In genomic region chr10:88441224-88441623, GRCm38 (mm10) we compare ENCODE assay signal across 26 mouse cellular contexts. TPM values are rescaled to one million over a fixed set of nuclear protein-coding genes. Genes with fewer than 3 reads are reported as not detected.
DNase-seq lines count a peak whose midpoint lies in the region; ATAC-seq lines count a peak whose summit lies in the region.
"Had no signal": no experiment of that assay in that cellular context is flagged by ENCODE, and none has a peak within 500 bp of the region (broad histone marks: within the 10 kb centered on the region; RNA-seq: fewer than 3 reads in every experiment).

No protein-coding gene starts in this region.

- no peak overlapping the region for H3K27ac ChIP-seq in heart, embryonic 10.5 days
- H3K27ac ChIP-seq in brown adipose tissue, adult 24 weeks (replicated peaks; ENCODE audit: low read depth, low read length): peak overlapping the region; percentile 93
- H3K27ac ChIP-seq: hindbrain, embryonic 13.5 days; liver, embryonic 13.5 days; midbrain, embryonic 12.5 days had no signal

- peak; percentile 3 for DNase-seq in heart, embryonic 10.5 days (ENCODE audit: low spot score)
- no peak for DNase-seq in heart, postnatal 4 days
- peak; percentile 82 for DNase-seq in A20 (ENCODE audit: low read depth, low spot score)
- no peak for DNase-seq in Muller cell, postnatal 12 days (ENCODE audit: inconsistent ontology term)
- no peak for DNase-seq in neural tube, embryonic 10.5 days (ENCODE audit: extremely low spot score, low spot score)
- no peak for DNase-seq in ovary, postnatal 14 days (ENCODE audit: low spot score)
- DNase-seq: cerebellum, adult 11-12 months; cerebellum, postnatal 10 days; gastrocnemius, postnatal 25 days; kidney, adult 18-20 months; kidney, postnatal 10 days; liver, embryonic 13.5 days; lung, embryonic 14.5 days; right cerebral cortex, postnatal 14 days; spleen, adult 18-20 months; thymus, postnatal 36 days had no signal

- no peaks in the 10 kb centered on the region for H3K4me1 ChIP-seq in heart, embryonic 10.5 days
- peaks cover 5% of the 10 kb centered on the region for H3K4me1 ChIP-seq in brown adipose tissue, adult 24 weeks (ENCODE audit: control insufficient read depth, insufficient read depth, insufficient read length, low read length)
- H3K4me1 ChIP-seq: hindbrain, embryonic 13.5 days; liver, embryonic 13.5 days; midbrain, embryonic 12.5 days had no signal

- peaks cover 21% of the 10 kb centered on the region; the same call in 1 of the 2 replicates for H3K36me3 ChIP-seq in heart, embryonic 10.5 days

- peak; percentile 89 for ATAC-seq in megakaryocyte progenitor cell, adult 5-6 weeks (replicated peaks; ENCODE audit: poor library complexity)
- ATAC-seq: inflammation-experienced regulatory T-cells, adult 6 months had no signal

- H3K4me3 ChIP-seq in heart, embryonic 10.5 days: no peak overlapping the region
- no peak overlapping the region for H3K4me3 ChIP-seq in brown adipose tissue, adult 24 weeks (ENCODE audit: insufficient read depth, low read depth, low read length)
- H3K4me3 ChIP-seq: hindbrain, embryonic 13.5 days; liver, embryonic 13.5 days; midbrain, embryonic 12.5 days had no signal

- H3K27me3 ChIP-seq in heart, embryonic 10.5 days (ENCODE audit: insufficient read depth, poor library complexity, severe bottlenecking): no peaks in the 10 kb centered on the region
- H3K27me3 ChIP-seq: hindbrain, embryonic 13.5 days; liver, embryonic 13.5 days; midbrain, embryonic 12.5 days had no signal

- WGBS in heart, embryonic 10.5 days: 85% methylated on average over 6 of the region's 6 CpGs

- H3K9me3 ChIP-seq in heart, embryonic 10.5 days: no peaks in the 10 kb centered on the region
- H3K9me3 ChIP-seq: hindbrain, embryonic 13.5 days; liver, embryonic 13.5 days; midbrain, embryonic 12.5 days had no signal

RNA-seq across cellular contexts. Expression of gene Sycp3, which starts 18.1 kb away (rescaled TPM):
- 0.23 and 0.30 TPM in 2 replicates for polyA plus RNA-seq in heart, embryonic 10.5 days (2016; fragmentation: Nextera tagmentation; extraction: Ambion mirVana)
- total RNA-seq in heart, postnatal 4 days (2021): not detected
- 13.5 and 43.7 TPM in 2 replicates for polyA plus RNA-seq in brown adipose tissue, adult 24 weeks (2012; ENCODE audit: insufficient read depth, insufficient read length, missing spikeins)
- total RNA-seq in megakaryocyte progenitor cell, adult 5-6 weeks (2015): not detected in 2 replicates
- not detected in 2 replicates for total RNA-seq in megakaryocyte progenitor cell, adult 5-6 weeks (2017)
- total RNA-seq: gastrocnemius, postnatal 25 days had no signal
- polyA plus RNA-seq: C2C12; embryonic facial prominence, embryonic 11.5 days; inflammation-experienced regulatory T-cells, adult 6 months; limb, embryonic 11.5 days; lung, embryonic 14.5 days; midbrain, embryonic 12.5 days; neural tube, embryonic 11.5 days; stomach, embryonic 14.5 days had no signal

Comparison
In these comparisons a context has a peak if more than half of its experiments do, and no peak if none do; other contexts are left out.
1. DNase-seq: peak in heart, embryonic 10.5 days (single experiment) and A20 (single experiment); none in heart, postnatal 4 days (single experiment), Muller cell, postnatal 12 days (single experiment), neural tube, embryonic 10.5 days (single experiment) and ovary, postnatal 14 days (single experiment).